Mouse (Mus musculus): ENCODE data around the gene Stx18. TPM values are rescaled to one million over a fixed set of nuclear protein-coding genes. Genes with fewer than 3 reads are reported as not detected.
A peak's percentile ranks its signal among the peaks of the same experiment; 100 is the strongest.

Stx18 gene
- polyA plus RNA-seq, 1 experiment, result 21.6 TPM

DNA sequence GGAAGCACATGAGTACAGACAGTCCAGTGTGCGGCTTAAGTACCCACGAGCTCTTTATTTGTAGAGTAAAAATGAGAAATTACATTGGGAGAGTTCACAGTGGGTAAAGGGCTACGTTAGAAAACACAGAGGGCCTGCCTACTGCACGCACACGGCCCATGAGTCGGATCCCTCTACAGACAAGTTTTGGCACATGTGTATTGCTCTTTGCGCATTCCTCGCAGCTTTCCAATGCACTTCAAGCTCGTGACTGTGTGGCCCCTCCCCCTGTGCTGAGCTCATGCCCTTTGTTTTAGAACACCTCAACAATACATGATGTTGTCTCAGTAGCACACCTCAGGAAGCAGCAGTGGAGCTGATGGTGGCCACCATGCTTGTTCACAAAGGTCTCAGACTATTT is 98.6 kb downstream of the Stx18 start:
- Histone ChIP-seq H3K36me3 (ENCODE audit: control insufficient read depth, insufficient read depth) (no peaks in the 10 kb centered on the region), H3ac (ENCODE audit: control insufficient read depth, insufficient read length, low read depth) (no peak overlapping the region), H3K79me2 (ENCODE audit: control insufficient read depth, insufficient read depth) (no peaks in the 10 kb centered on the region), H3K4me3 (ENCODE audit: insufficient read depth, poor library complexity, severe bottlenecking) (no peak overlapping the region), H3K79me3 (ENCODE audit: low read depth) (no peaks in the 10 kb centered on the region), H3K27me3 (ENCODE audit: control insufficient read depth, insufficient read depth, insufficient read length) (no peaks in the 10 kb centered on the region)
- TF ChIP-seq MYOG (IDR thresholded peaks at IDR 0.05; ENCODE audit: control insufficient read depth, extremely low read depth, insufficient read length) (no peak), FOSL1 (IDR thresholded peaks at IDR 0.05; ENCODE audit: insufficient read depth, low read length, poor library complexity, severe bottlenecking) (no peak), MYOD1 (IDR thresholded peaks at IDR 0.05; ENCODE audit: control insufficient read depth, insufficient read length, low read depth) (no peak), CEBPB (IDR thresholded peaks at IDR 0.05; ENCODE audit: low read depth) (no peak), MAX (IDR thresholded peaks at IDR 0.05) (no peak), CTCF (IDR thresholded peaks at IDR 0.05; ENCODE audit: control insufficient read depth, insufficient read depth, insufficient read length) (no peak), USF1 (IDR thresholded peaks at IDR 0.05; ENCODE audit: low read depth) (no peak)

DNA sequence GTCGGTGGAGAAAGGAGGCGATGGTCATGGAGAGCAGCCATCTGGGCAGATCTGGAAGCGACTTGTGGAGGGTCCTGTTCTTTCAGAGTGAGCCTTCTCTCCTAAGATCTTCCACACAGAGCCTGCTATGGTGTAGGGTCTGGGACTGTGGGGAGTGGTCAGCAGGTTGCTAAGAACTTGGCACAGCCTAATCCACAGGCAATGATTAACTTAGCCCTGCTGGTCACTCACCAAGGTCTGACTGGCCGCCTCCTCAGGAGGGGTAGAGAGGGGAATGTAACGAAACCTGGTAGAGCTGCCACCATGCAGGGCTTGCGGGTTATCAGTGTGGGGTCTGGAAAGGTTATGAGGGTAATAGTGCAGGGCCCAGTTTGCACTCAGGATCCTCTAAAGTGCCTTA is 102.4 kb downstream of the Stx18 start:
- TF ChIP-seq MYOG (IDR thresholded peaks at IDR 0.05; ENCODE audit: control insufficient read depth, extremely low read depth, insufficient read length), result no peak
- TF ChIP-seq FOSL1 (IDR thresholded peaks at IDR 0.05; ENCODE audit: insufficient read depth, low read length, poor library complexity, severe bottlenecking), result no peak
- no peak for TF ChIP-seq MYOD1 (IDR thresholded peaks at IDR 0.05; ENCODE audit: control insufficient read depth, insufficient read length, low read depth)
- no peak for TF ChIP-seq USF1 (IDR thresholded peaks at IDR 0.05; ENCODE audit: low read depth)
- TF ChIP-seq CTCF (IDR thresholded peaks at IDR 0.05; ENCODE audit: control insufficient read depth, insufficient read depth, insufficient read length), result no peak
- TF ChIP-seq MAX (IDR thresholded peaks at IDR 0.05), result no peak
- TF ChIP-seq CEBPB (IDR thresholded peaks at IDR 0.05; ENCODE audit: low read depth), result no peak
- Histone ChIP-seq H3K79me2 (ENCODE audit: control insufficient read depth, insufficient read depth) (no peaks in the 10 kb centered on the region), H3K36me3 (ENCODE audit: control insufficient read depth, insufficient read depth) (no peaks in the 10 kb centered on the region)

DNA sequence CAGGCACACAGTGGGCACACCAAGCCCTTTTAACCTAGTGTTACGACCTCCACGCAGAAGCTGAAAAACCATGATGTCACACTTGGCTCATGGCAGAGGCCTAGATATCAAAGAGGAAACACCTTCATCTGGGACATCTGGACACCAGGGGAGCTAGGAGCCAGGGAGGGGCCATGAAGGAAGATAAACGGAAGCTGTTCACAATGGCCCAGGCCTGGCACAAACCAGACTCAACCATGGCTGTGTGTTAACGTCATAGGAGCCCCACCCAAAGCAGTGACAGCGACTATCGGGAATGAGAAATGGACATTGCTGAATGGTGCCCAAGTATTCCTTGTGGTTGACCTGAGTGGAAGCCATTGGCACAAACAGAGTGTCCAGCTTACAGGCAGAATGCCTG is 108.0 kb downstream of the Stx18 start:
- H3K79me3 ChIP-seq (ENCODE audit: low read depth), result no peaks in the 10 kb centered on the region
- TF ChIP-seq USF1 (IDR thresholded peaks at IDR 0.05; ENCODE audit: low read depth) (no peak), CTCF (IDR thresholded peaks at IDR 0.05; ENCODE audit: control insufficient read depth, insufficient read depth, insufficient read length) (no peak), FOSL1 (IDR thresholded peaks at IDR 0.05; ENCODE audit: insufficient read depth, low read length, poor library complexity, severe bottlenecking) (no peak), CEBPB (IDR thresholded peaks at IDR 0.05; ENCODE audit: low read depth) (no peak), MAX (IDR thresholded peaks at IDR 0.05) (no peak)
- no peaks in the 10 kb centered on the region for H3K79me2 ChIP-seq (ENCODE audit: control insufficient read depth, insufficient read depth)
- no peak overlapping the region for H3ac ChIP-seq (ENCODE audit: control insufficient read depth, insufficient read length, low read depth)
- no peaks in the 10 kb centered on the region for H3K36me3 ChIP-seq (ENCODE audit: control insufficient read depth, insufficient read depth)
- H3K4me3 ChIP-seq (ENCODE audit: insufficient read depth, poor library complexity, severe bottlenecking), result no peak overlapping the region
- H3K27me3 ChIP-seq (ENCODE audit: control insufficient read depth, insufficient read depth, insufficient read length), result no peaks in the 10 kb centered on the region

More for the DNA sequence above, 102.4 kb downstream of the Stx18 start:
- no peaks in the 10 kb centered on the region for H3K79me3 ChIP-seq (ENCODE audit: low read depth)
- H3ac ChIP-seq (ENCODE audit: control insufficient read depth, insufficient read length, low read depth), result no peak overlapping the region
- H3K27me3 ChIP-seq (ENCODE audit: control insufficient read depth, insufficient read depth, insufficient read length), result no peaks in the 10 kb centered on the region
- no peak overlapping the region for H3K4me3 ChIP-seq (ENCODE audit: insufficient read depth, poor library complexity, severe bottlenecking)

DNA sequence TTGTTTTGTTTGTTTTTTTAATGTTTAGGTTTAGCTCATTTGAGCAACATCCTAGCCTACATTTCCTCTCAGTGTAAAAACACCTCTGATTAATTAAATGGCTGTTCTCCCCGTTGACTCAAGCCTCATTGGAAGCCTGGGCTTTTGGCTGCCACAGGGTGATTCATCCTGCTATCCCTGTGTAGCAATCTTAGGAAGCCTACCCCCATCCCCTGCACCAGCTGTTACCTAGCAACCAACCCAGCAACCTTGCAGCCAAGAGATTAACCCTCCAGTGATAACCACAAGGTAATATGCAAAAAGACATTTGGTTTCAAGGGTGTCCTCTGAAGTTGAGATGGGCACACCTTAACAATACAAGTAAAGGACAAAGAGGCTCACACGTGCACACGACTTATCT is 112.7 kb downstream of the Stx18 start:
- Histone ChIP-seq H3K79me2 (ENCODE audit: control insufficient read depth, insufficient read depth) (no peaks in the 10 kb centered on the region), H3K27me3 (ENCODE audit: control insufficient read depth, insufficient read depth, insufficient read length) (no peaks in the 10 kb centered on the region), H3ac (ENCODE audit: control insufficient read depth, insufficient read length, low read depth) (no peak overlapping the region), H3K4me3 (ENCODE audit: insufficient read depth, poor library complexity, severe bottlenecking) (no peak overlapping the region), H3K79me3 (ENCODE audit: low read depth) (no peaks in the 10 kb centered on the region), H3K36me3 (ENCODE audit: control insufficient read depth, insufficient read depth) (no peaks in the 10 kb centered on the region)
- no peak for TF ChIP-seq MAX (IDR thresholded peaks at IDR 0.05)
- no peak for TF ChIP-seq FOSL1 (IDR thresholded peaks at IDR 0.05; ENCODE audit: insufficient read depth, low read length, poor library complexity, severe bottlenecking)
- TF ChIP-seq CEBPB (IDR thresholded peaks at IDR 0.05; ENCODE audit: low read depth), result peak; percentile 66

DNA sequence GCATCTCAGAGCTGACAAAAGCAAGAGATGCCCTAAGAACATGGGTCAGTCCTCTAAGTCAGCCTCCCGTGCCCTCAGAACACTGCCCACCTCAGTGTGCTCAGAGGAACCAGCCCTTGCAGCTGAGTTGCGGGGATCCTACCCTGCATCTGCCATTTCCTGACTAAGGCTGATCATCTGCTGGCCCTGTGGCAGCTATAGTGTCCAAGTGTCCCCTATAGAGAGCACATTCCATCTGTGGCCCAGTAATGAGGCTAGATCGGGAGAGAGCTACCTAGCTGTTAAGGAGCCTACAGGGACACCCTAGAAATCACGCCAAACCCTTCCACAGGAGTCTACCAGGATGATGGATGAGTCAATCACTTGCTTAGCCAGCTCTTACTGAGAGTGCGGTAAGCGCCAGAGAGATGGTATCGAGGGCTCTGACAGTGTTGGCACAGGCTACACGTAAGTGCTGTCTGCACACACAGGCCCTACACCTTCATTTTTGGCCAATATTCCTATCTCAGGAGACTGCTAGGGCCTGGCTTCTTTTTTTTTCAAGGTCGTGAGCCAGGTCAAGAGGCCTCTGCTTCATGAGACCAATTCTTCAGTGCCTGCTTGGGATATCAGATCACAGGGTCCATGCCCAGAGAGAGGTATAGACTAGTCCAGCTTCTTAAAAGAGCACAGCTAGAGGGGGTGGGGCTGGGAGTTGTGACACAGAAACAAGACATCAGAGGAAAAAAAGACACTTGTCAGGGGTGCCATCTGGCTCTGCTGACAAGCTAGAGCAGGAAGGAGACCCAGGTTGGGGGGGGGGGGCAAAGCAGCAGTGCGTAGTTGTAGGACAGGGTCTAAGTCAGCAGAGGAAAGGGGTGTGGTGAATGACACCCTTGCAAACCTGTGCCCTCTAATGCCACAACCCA is 113.9 kb downstream of the Stx18 start:
- no peaks in the 10 kb centered on the region for H3K79me2 ChIP-seq (ENCODE audit: control insufficient read depth, insufficient read depth)
- H3ac ChIP-seq (ENCODE audit: control insufficient read depth, insufficient read length, low read depth), result no peak overlapping the region
- H3K79me3 ChIP-seq (ENCODE audit: low read depth), result no peaks in the 10 kb centered on the region
- no peaks in the 10 kb centered on the region for H3K36me3 ChIP-seq (ENCODE audit: control insufficient read depth, insufficient read depth)
- no peak overlapping the region for H3K4me3 ChIP-seq (ENCODE audit: insufficient read depth, poor library complexity, severe bottlenecking)
- no peaks in the 10 kb centered on the region for H3K27me3 ChIP-seq (ENCODE audit: control insufficient read depth, insufficient read depth, insufficient read length)
- no peak for TF ChIP-seq MAX (IDR thresholded peaks at IDR 0.05)
- TF ChIP-seq CTCF (IDR thresholded peaks at IDR 0.05; ENCODE audit: control insufficient read depth, insufficient read depth, insufficient read length), result no peak
- TF ChIP-seq USF1 (IDR thresholded peaks at IDR 0.05; ENCODE audit: low read depth), result no peak
- TF ChIP-seq CEBPB (IDR thresholded peaks at IDR 0.05; ENCODE audit: low read depth), result no peak
- no peak for TF ChIP-seq FOSL1 (IDR thresholded peaks at IDR 0.05; ENCODE audit: insufficient read depth, low read length, poor library complexity, severe bottlenecking)
- TF ChIP-seq MYOD1 (IDR thresholded peaks at IDR 0.05; ENCODE audit: control insufficient read depth, insufficient read length, low read depth), result no peak
- no peak for TF ChIP-seq MYOG (IDR thresholded peaks at IDR 0.05; ENCODE audit: control insufficient read depth, extremely low read depth, insufficient read length)

DNA sequence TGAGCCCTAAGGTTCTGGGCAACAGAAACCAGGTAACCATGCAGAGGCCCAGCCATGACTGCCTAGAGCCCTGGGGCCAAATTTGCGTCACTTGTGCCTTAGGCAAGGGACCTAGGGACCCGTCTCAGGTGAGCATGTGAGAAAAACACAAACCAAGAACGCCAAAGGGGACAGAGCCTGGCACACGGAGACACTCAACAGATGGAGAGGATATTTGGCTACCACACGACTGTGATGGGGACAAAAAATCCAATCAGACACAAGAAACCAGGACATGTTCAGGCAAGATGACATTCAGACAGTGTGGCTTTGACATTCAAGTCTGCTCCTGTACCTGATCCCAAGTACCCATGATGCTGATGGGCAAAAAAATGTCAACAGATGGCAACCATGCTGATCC is 115.1 kb downstream of the Stx18 start:
- no peaks in the 10 kb centered on the region for H3K79me2 ChIP-seq (ENCODE audit: control insufficient read depth, insufficient read depth)
- H3K36me3 ChIP-seq (ENCODE audit: control insufficient read depth, insufficient read depth), result no peaks in the 10 kb centered on the region
- H3K79me3 ChIP-seq (ENCODE audit: low read depth), result no peaks in the 10 kb centered on the region
- H3K27me3 ChIP-seq (ENCODE audit: control insufficient read depth, insufficient read depth, insufficient read length), result no peaks in the 10 kb centered on the region
- TF ChIP-seq CTCF (IDR thresholded peaks at IDR 0.05; ENCODE audit: control insufficient read depth, insufficient read depth, insufficient read length), result no peak
- TF ChIP-seq MAX (IDR thresholded peaks at IDR 0.05), result no peak
- H3ac ChIP-seq (ENCODE audit: control insufficient read depth, insufficient read length, low read depth), result no peak overlapping the region
- no peak overlapping the region for H3K4me3 ChIP-seq (ENCODE audit: insufficient read depth, poor library complexity, severe bottlenecking)

All from C2C12 (cell line).